Mouse (Mus musculus) spleen, postnatal 36 days (tissue): ENCODE results near the gene Ttl.

ENCODE experiments used
- DNase-seq, 2 experiments: peaks; one replicate each; pipeline ENCODE4 v3.0.0; 2022; ENCODE audit warnings: low spot score in 2 of 2, mixed read lengths in 1 of 2

Ttl gene

DNA sequence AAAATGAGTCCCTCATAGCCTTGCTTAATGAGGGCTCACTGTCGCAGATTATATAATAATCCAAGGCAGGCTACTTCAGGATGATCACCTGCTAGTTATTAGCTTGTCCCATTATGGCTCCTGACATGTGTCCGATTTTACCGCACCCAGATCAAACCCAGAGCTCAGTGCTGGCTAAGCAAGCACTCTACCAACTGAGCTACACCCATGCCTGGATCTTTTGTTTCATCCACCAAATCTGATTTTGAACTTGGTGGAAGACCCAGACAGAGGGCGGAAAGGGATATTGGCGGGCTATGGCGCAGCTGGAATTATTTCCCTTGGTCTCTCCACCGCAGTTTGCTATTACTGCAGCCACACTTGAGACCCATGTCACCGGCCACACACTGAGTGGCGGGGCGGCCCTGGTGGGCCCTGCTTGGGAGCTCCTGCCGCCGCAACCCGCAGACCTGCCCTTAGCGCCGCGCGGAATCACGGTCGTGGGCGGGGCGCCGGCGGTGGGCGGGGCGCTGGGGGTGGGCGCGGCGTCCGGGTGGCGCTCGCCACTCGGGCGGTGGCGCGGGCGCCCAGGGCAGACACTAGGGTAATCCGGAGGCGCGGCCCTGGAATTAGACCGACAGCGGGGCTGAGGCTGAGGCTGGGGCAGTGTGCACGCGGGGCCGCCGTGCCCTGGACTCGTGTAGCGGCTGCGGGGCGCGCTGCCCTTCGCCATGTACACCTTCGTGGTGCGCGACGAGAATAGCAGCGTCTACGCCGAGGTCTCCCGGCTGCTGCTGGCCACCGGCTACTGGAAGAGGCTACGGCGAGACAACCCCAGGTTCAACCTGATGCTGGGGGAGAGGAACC, at the start of gene Ttl:
Ttl (plus strand) TSS at position 506 of the 846 bp plus-strand sequence.
- DNase-seq: peak; percentile 68 to 72

DNA sequence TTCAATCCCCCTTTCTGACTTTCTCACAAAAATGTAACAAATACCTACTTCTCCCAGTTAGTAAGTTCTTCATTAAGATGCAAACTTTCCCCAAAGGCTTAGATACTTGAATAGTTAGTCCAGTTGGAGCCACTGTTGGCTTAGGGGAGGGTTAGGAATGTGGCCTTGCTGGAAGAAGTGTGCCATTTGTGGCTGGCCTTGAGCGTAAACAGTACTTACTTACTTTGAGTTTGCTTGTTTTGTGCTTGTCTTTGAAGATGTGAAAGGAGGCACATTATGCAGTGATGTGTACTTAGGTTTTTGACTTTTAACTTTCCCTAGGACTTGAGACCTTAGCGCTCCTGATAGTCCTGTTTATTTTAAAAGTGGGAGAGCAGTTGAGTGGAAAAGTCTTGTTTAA, 45.6 kb upstream of the Ttl start:
- no peak for DNase-seq

DNA sequence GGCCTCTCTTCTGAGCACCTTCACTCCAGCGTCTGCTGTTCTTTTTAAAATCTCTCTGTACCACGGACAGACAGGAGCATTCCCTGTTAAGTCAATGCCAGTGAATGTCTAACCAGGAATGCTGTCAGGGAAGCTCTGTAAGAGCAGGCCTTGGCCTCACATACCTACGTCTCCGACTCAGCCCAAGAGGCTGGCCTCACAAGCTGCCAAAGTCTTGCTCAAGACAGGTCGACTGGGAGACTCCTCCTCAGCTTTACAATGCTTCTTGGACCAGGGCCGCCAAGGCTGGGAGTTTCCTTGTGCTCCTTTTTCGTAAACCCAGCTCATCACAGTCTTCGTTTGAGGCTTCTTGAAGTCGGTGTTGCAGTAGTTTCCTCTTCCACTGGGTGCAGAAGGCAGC, 40.9 kb upstream of the Ttl start:
- DNase-seq: no peak

DNA sequence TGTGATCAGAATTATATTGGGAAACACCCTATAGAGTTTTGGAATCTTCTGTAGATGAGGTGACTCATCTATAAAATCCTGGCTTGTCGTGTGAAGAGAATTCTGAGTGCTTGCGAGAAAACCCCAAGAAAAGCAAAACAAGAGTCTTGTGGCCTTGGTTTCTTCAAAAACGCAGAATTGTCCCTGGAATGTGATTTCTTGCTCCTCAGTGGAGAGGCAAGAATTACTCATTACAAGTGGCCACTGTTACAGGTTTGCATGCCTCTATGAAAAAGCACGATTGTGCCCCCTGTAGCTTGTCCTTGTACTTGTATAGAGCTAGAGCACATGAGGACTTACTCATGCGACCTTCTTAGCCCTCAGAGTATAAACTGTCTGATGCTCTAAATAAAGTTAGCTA, 30.4 kb upstream of the Ttl start:
- DNase-seq: no peak

DNA sequence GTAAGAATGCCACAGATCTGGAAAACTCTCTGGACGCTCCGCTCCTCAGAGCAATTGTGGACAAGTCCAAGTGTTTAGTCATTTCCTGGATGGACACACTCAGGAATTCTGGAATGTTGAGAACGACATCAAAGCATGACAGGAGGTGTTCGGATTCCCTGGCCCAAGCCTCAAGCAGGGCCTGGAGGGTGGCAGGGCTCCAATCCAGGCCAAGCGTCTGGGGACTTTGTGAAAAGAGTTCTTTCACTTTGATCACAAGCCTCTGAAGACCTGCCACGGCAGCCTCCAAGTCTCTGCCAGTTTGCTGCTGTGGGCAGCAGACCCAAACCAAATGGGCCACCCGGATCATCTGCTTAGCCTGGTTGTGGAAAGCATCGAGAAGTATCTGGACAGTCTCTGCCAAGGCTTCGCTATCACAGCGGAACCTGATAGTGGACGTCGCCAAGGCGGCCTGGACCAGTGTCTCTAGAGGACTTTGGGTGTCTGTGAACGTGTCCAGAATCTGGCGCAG, 27.3 kb upstream of the Ttl start:
- no peak for DNase-seq

DNA sequence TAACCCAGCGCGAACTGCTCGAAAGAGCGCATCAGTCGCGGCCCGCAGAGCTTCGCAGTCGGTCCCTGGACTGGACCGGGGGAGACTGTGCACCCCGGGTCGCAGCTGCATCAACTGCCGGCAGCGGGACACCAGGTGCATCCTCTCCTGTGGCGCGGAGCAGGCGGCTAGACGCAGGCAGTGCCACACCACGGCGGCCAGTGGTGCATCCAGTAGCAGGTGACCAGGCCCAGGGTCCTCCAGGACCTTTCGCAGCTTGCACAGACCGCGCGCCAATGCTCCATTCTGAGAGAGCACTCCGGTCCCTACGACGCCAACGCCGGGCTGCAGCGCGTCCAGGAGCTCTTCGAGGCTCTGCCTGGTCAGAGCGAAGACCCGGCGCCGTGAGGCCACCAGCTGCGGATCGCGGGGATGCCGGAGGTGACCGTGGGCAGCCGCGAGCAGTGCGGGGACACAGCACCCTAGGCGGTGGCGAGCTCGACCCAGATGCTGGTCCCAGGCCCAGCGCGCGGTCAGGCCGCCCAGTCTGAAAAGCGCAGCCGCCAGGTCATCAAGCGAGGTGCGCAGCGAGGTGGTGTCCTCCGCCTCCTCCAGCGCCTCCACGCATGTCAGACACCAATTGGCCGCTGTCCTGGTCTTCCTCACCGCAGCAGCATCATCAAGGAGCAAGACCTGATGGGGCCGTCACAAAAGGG, 26.7 kb upstream of the Ttl start:
- peak in 1 of 2 experiments; percentile 9 for DNase-seq

DNA sequence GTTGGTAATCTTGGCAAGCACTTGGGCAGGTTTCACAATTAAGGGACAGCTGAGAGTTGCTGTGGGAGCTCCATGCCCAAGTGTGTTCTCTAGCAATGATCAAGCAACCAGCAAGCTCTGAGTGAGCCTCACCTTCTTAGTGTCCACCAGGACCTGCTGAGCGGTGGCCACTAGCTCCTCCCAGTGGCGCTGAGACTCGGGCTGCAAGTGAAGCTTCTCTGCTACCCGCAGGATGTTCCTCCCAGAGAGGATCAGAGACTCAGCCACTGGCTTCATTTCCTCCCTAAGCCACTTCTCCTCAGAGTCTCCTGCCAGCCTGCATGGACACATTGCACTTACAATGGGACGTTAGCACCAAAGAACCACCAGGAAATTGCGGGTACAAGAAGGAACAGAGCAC, 25.2 kb upstream of the Ttl start:
- DNase-seq: no peak

DNA sequence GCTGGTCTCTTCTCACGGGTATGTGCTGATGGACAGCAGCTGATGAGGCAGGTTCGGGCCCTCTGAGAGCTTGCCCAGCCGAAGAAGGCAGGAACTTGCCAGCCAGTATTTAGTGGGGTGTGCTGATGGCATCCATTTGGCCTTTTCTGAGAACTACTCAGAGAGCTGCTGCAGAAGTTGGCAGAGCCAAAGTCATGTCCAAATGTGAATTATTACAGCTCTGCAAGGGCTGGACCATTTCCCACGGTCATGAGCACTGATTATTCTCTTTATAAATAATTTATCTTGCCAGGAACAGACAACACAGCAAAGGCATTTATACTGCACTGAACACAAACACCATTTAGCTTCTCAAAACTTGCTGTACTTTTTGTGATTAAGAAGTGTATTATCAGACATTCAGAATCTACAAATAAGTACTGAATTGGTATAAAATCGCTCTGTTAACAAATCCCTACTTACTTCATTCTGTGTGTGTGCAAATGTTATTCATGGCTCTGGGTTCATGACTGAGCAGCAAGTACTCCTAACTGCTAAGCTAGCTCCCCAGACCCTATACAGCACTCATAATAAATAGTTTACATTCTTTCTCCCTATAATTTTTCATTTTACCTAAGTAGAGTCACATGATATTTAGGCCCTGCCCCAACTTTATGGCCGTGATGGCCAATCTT, 19.4 kb upstream of the Ttl start:
- DNase-seq: no peak

DNA sequence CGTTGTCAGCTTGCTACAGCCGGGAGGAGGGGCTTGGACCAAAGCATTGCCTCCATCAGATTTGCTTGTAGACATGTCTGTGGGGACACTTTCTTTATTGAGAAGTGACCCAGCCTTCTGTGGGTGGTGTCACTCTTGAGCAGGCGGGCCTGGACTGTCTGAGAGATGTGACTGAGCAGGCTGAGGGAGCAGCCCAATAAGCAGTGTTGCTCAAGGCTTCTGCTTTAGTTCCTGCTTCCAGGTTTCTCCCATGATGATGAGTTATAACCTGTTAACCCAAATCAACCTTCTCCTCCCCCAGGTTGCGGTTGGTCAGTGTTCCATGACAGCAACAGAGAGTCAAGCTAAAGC, 18.9 kb upstream of the Ttl start:
- DNase-seq: no peak

DNA sequence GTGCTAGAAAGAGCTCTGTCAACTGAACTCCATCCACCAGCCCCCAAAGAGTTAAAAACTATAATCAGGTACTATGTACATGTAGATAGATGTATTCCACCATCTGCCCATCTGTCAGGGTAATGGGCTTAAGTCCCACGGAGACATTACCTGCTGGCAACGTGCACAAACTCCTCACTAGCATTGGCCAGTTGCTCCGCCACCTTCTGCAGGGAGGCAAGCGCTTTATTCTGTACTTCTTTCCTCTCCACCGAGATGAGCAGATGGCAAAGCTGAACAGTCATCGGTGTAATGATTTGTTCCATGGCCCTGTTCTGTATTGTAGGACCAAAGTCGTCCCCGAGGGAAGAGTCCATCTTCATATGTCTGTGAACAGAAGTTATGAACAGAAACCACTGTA, 17.9 kb upstream of the Ttl start, which contains the start of gene Vinac1:
Vinac1 (minus strand) TSS at position 362 of the 400 bp plus-strand sequence.
- no peak for DNase-seq

DNA sequence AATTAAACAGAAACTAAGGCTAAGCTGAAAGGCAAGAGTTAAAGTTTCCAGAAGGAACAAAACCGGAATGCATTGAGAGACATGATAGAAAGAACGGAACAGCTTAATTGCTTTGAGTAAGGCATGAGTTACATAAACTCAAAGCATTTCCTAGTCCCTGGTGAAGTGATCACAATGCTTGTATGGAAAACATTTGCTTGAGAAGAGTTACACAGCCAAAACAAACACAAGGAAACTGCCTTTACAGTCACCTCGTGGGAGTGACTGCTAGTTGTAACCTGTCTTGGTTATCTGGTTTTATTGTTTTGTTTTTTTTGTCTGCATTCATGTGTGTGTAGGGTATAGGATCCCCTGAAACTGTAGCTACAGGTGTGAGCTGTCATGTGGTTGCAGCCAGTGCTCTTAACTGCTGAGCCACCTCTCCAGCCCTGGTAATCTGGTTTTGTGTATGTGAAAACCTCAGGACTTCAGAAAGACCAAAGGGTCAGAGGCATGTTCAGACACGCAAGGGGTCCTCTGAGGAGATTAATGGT, 13.2 kb upstream of the Ttl start:
- DNase-seq: no peak

DNA sequence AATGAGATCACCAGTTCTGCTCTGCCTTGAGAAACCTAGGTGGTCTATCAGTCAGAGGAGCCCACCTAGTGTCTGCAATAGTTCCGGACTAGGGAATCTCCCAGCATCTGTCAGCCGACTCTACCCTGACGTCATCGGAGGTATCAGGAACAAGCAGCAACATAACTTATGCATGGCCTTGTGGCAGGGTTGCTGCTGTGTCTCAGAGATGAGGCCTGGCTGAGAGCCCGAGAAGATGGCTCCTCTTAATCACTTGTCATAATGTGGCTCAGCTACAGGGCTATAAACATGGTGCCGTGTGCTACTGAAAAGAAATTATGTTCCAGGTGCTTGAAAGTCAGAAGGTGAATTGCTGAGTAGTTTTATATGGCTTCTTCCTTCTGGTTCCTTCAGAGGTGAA, 10.0 kb upstream of the Ttl start:
- DNase-seq: no peak

DNA sequence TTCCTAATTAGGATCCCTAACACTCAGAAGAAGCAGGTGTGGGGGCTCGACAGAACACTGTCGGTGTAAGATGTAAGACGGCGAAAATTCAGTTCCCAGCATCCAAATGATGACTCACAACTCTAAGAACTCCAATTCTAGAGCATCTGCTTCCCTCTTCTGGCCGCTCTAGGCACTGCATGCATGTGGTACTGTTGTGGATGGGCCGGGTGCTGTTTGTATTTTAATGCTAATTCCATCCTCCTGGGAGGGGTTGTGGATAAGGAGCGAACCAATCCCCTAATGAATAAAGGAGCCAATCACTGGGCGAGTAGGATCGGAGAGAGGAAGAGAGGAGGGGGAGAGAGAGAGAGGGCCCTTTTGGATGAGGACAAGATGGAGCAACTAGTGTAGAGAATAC, 9.1 kb upstream of the Ttl start:
- peak in 1 of 2 experiments; percentile 15 for DNase-seq

DNA sequence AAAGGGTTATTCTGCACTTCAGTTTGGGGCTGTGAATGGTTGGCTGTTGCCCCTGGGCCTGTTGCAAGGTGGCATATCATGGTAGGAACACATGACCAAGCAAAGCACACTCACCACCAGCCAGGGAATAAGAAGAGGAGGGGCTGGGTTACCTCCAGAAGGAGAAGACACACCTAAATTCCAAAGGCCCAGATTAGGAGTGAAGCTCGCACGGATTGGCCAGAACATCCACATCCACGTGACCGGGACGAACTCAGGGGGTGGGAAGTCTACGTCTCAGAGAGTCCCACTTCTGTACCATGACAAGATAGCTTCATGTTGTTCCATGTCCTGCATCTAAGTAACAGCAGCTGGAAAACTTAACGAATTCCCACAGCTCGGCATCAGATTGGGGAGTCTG, 8.5 kb upstream of the Ttl start:
- DNase-seq: no peak

DNA sequence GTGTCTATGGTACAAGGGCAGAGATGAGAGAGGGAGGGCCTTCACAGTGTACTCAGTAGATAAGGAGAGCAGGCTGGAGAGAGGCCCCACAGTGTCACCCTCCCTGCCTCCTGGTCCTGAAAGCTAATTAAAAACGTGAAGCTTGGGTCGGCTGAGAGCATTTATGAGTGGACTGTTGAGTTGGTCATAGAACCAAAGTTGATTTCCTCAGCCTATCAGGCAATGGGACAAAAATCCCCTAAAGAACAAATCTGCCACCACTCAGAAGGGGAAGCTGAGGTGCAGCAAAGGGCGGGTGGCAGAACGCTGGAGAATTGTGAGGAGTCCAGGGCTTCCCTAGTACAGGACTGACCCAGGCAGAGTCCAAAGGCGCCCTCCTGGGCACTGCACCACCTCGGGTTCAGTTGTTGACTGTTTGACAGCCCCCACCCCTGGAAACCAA, 7.8 kb upstream of the Ttl start:
- DNase-seq: no peak

DNA sequence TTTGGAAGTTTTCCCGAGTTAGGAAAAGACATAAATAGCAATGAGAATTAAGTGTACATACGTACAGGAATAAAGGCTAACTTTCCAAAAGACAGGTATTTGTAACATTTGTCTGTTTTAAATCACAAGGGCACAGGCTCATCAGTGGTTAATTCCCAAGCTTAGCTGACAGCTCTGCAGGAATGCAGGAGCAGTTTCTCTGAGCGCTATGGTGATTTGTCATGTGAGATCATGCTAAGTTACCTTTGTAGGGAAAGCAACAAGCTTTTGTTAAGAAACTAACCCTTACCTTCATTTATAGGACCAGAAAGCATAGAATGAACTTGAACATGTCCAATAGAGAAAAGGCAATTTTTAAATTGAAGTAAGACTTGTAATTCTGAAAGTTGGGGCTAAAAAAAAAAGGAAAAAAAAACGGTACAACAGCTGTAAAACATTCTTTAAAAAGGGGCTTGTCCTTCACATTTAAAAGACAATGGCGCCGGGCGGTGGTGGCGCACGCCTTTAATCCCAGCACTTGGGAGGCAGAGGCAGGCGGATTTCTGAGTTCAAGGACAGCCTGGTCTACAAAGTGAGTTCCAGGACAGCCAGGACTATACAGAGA, 4.2 kb upstream of the Ttl start:
- DNase-seq: no peak

DNA sequence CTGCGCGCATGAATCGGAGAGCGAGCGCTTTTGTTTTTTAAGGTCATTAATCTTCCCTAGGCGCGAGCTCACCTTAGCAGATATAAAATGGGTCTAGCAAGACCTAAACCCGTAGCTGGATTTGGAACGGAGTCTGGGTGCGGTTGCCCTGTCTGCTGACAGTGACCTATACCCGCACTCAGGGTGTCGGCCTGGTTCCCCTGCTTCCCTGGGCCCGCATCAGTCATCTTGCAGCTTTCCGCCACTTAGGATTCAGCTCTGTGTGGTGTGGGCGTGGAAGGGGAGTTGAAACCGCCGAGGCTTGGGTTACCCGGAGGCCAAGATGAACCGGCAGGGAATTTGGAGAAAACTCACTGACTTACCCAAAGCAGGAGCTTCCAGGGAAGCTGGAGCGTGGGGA, 584 bp downstream of the Ttl start:
- DNase-seq: peak; percentile 9 to 18

DNA sequence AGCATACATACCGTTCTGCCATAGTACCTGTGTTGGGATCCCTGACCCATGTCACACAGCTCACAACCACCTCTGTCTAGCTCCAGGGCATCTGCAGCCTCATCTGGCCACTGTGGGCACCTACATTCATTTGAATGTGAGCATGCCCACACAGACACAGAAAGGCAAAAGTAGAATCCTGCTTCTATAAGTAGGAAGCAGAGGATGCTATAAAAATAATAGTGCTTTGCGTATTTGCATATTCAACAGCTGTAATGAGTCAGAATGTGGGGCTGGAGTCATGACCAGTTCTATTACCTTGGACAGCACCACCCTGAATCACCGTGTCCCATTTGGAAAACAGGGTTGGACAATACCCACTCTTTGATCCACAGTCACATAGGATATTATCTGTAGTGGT, 4.6 kb downstream of the Ttl start:
- DNase-seq: no peak

DNA sequence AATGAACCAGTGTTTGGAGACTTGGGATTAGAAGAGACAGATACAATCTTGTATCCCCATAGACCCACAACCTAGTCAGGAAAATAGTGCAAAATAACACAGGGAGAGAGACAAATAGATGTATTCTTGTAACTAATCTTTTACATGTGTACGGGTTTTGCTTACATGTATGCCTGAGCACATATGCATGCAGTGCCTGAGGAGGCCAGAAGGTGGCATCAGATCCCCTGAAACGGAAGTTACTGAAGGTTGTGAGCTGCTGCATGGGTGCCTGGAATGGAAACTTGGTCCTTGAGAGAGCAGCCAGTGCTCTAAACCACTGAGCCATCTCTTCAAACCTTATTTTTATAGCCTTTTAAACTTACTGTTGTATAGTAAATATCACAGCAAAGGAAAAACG, 12.6 kb downstream of the Ttl start:
- DNase-seq: no peak

DNA sequence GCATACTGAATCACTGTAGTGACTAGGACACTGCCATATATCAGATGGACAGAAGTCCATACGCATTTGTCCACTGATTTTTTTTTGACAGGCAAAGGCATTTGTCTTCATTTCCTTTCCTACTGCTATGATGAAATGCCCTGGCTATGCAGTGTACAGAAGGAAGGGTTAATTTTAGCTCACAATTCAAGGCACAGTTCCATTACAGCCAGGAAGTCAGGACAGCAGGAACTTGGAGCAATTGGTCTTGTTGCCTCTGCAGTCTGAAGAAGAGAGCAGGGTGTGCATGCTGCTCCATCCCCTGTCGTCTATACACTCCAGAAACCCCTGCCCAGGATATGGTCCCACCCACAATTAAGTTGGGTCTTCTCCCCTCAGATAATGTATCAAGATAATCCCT, 13.5 kb downstream of the Ttl start:
- no peak for DNase-seq

DNA sequence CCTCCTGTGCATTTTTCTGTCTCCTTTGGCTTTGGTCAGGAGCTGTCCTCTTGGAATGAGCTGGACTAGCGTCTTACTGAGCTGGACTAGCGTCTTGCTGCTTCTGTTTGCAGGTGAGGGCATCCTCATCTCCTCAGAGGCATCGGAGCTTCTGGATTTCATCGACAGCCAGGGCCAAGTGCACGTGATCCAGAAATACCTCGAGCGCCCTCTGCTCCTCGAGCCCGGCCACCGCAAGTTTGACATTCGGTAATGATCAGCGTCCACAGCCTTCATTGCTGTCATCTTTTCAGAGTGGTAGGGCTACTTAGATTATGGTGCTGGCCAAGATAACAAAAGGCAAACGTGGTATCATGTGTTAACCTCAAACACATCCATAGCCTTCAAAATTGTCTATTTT, 15.4 kb downstream of the Ttl start:
- no peak for DNase-seq

DNA sequence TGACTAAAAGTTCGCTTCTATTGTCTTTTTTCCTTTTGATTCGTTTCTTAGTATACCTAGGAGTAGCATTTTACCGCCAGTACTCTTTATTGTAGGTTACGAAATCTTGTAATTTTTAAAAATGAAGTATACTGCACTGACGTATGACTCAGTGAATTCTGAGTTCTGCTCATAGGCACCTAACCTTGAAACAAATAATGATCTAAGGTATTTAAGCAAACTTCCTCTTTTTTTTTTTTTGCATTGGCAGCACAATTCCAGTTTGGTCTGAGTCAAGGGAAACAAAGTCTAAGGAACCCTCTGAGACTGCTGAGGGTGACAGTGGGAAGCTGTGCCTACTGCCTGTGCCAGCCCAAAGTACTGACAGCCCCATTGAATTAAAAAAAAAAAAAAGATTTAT, 17.8 kb downstream of the Ttl start:
- no peak for DNase-seq
